In genomic region chr13:94259210-94259609, GRCm38 (mm10) we compare ENCODE assay signal across 29 mouse cellular contexts. TPM values are rescaled to one million over a fixed set of nuclear protein-coding genes. Genes with fewer than 3 reads are reported as not detected.
DNase-seq lines count a peak whose midpoint lies in the region; ATAC-seq and TF ChIP-seq lines count a peak whose summit lies in the region.
"Had no signal": no experiment of that assay in that cellular context is flagged by ENCODE, and none has a peak within 500 bp of the region (broad histone marks: within the 10 kb centered on the region; RNA-seq: fewer than 3 reads in every experiment).

No protein-coding gene starts in this region.

- peak; percentile 35 for DNase-seq in liver
- no peak for DNase-seq in liver, postnatal 0 days
- peak; percentile 67 for DNase-seq in large intestine, adult 2 months (ENCODE audit: low read depth, low spot score)
- no peak for DNase-seq in embryonic facial prominence, embryonic 10.5 days (ENCODE audit: low spot score)
- DNase-seq in right cerebral cortex, postnatal 4 days, result no peak
- DNase-seq in lung, postnatal 14 days, result no peak
- DNase-seq: adrenal gland, adult 2 months; cerebellum, adult 2 months; cerebellum, postnatal 25 days; gastrocnemius, postnatal 25 days; heart, adult 11 months; kidney, adult 18-20 months; lung, postnatal 36 days; right cerebral cortex, adult 18-20 months; thymus, adult 2 months; thymus, postnatal 36 days had no signal

- no peak for ATAC-seq in liver, postnatal 0 days
- peak; percentile 29; the same call in 1 of the 2 replicates for ATAC-seq in liver, embryonic 15.5 days (ENCODE audit: insufficient read depth)
- ATAC-seq: forebrain, embryonic 14.5 days; midbrain, embryonic 16.5 days had no signal

- H3K27ac ChIP-seq in liver, postnatal 0 days (ENCODE audit: low read depth), result no peak overlapping the region
- H3K27ac ChIP-seq in liver, embryonic 15.5 days (replicated peaks), result peak overlapping the region; percentile 1; the same call in 1 of the 2 replicates
- H3K27ac ChIP-seq in embryonic facial prominence, embryonic 10.5 days (replicated peaks), result no peak overlapping the region
- H3K27ac ChIP-seq: embryonic facial prominence, embryonic 12.5 days; heart, embryonic 10.5 days; heart, embryonic 15.5 days; kidney, embryonic 15.5 days; limb, embryonic 10.5 days; limb, embryonic 15.5 days; lung, embryonic 15.5 days; midbrain, embryonic 10.5 days; neural tube, embryonic 12.5 days had no signal

- TF ChIP-seq CTCF in liver, postnatal 0 days (IDR thresholded peaks at IDR 0.05; ENCODE audit: low read depth), result no peak

- no peaks in the 10 kb centered on the region for H3K27me3 ChIP-seq in liver, postnatal 0 days (ENCODE audit: insufficient read depth, low read length)
- no peaks in the 10 kb centered on the region for H3K27me3 ChIP-seq in liver, embryonic 15.5 days
- H3K27me3 ChIP-seq in embryonic facial prominence, embryonic 10.5 days (replicated peaks; ENCODE audit: low read depth, poor library complexity, severe bottlenecking), result no peaks in the 10 kb centered on the region
- H3K27me3 ChIP-seq: embryonic facial prominence, embryonic 12.5 days; heart, embryonic 15.5 days; kidney, embryonic 15.5 days; limb, embryonic 15.5 days; lung, embryonic 15.5 days; neural tube, embryonic 12.5 days had no signal

- 51% methylated on average over 5 of the region's 5 CpGs for WGBS in liver, postnatal 0 days (ENCODE audit: insufficient replicate concordance)
- 27% methylated on average over 5 of the region's 5 CpGs for WGBS in large intestine, adult 2 months
- 17% methylated on average over 5 of the region's 5 CpGs for WGBS in liver, embryonic 15.5 days (ENCODE audit: insufficient replicate concordance)
- 87% methylated on average over 5 of the region's 5 CpGs for WGBS in embryonic facial prominence, embryonic 10.5 days

- peaks cover 33% of the 10 kb centered on the region for H3K4me1 ChIP-seq in liver, postnatal 0 days (ENCODE audit: insufficient read depth)
- peaks cover 58% of the 10 kb centered on the region for H3K4me1 ChIP-seq in liver, embryonic 15.5 days (replicated peaks)
- H3K4me1 ChIP-seq in embryonic facial prominence, embryonic 10.5 days, result peaks cover 15% of the 10 kb centered on the region; the same call in 1 of the 2 replicates
- H3K4me1 ChIP-seq: embryonic facial prominence, embryonic 12.5 days; heart, embryonic 15.5 days; limb, embryonic 15.5 days; midbrain, embryonic 10.5 days; neural tube, embryonic 12.5 days had no signal

- no peak overlapping the region for H3K4me2 ChIP-seq in liver, postnatal 0 days (ENCODE audit: low read depth, low read length)
- H3K4me2 ChIP-seq in liver, embryonic 15.5 days, result peak overlapping the region; percentile 27
- H3K4me2 ChIP-seq: embryonic facial prominence, embryonic 12.5 days; heart, embryonic 15.5 days; kidney, embryonic 15.5 days; limb, embryonic 15.5 days; lung, embryonic 15.5 days; neural tube, embryonic 12.5 days had no signal

- no peak overlapping the region for H3K4me3 ChIP-seq in liver, postnatal 0 days (ENCODE audit: low read depth, low read length)
- no peak overlapping the region for H3K4me3 ChIP-seq in liver, embryonic 15.5 days (replicated peaks)
- H3K4me3 ChIP-seq in embryonic facial prominence, embryonic 10.5 days, result no peak overlapping the region
- H3K4me3 ChIP-seq: embryonic facial prominence, embryonic 12.5 days; heart, embryonic 10.5 days; heart, embryonic 15.5 days; kidney, embryonic 15.5 days; limb, embryonic 10.5 days; limb, embryonic 15.5 days; lung, embryonic 15.5 days; midbrain, embryonic 10.5 days; myocyte; neural tube, embryonic 12.5 days had no signal

- H3K9me3 ChIP-seq in liver, postnatal 0 days (ENCODE audit: low read length), result no peaks in the 10 kb centered on the region
- H3K9me3 ChIP-seq in liver, embryonic 15.5 days (replicated peaks), result no peaks in the 10 kb centered on the region
- H3K9me3 ChIP-seq in embryonic facial prominence, embryonic 10.5 days, result no peaks in the 10 kb centered on the region; the same call in 1 of the 2 replicates
- H3K9me3 ChIP-seq: embryonic facial prominence, embryonic 12.5 days; heart, embryonic 10.5 days; heart, embryonic 15.5 days; kidney, embryonic 15.5 days; limb, embryonic 10.5 days; limb, embryonic 15.5 days; lung, embryonic 15.5 days; midbrain, embryonic 10.5 days; neural tube, embryonic 12.5 days had no signal

- no peaks in the 10 kb centered on the region for H3K36me3 ChIP-seq in liver, postnatal 0 days (replicated peaks; ENCODE audit: insufficient read depth, low read length)
- no peaks in the 10 kb centered on the region for H3K36me3 ChIP-seq in liver, embryonic 15.5 days (replicated peaks)
- no peaks in the 10 kb centered on the region for H3K36me3 ChIP-seq in embryonic facial prominence, embryonic 10.5 days (replicated peaks)
- H3K36me3 ChIP-seq: embryonic facial prominence, embryonic 12.5 days; heart, embryonic 10.5 days; heart, embryonic 15.5 days; kidney, embryonic 15.5 days; limb, embryonic 10.5 days; limb, embryonic 15.5 days; lung, embryonic 15.5 days; midbrain, embryonic 10.5 days; neural tube, embryonic 12.5 days had no signal

- no peak overlapping the region for H3K9ac ChIP-seq in liver, postnatal 0 days (replicated peaks)
- H3K9ac ChIP-seq in liver, embryonic 15.5 days, result no peak overlapping the region
- H3K9ac ChIP-seq: embryonic facial prominence, embryonic 12.5 days; heart, embryonic 15.5 days; kidney, embryonic 15.5 days; limb, embryonic 15.5 days; lung, embryonic 15.5 days; neural tube, embryonic 12.5 days had no signal

- TF ChIP-seq EP300 in liver, postnatal 0 days (IDR thresholded peaks at IDR 0.05; ENCODE audit: low read depth), result no peak

RNA-seq across cellular contexts. Expression of gene Scamp1, which starts 26.4 kb away (rescaled TPM):
- 12.0 and 13.8 TPM in 2 replicates for polyA plus RNA-seq in liver, postnatal 0 days (2015; fragmentation: Nextera tagmentation; extraction: Ambion mirVana)
- polyA plus RNA-seq in large intestine, adult 2 months (2012; rRNA removed), result 15.3 and 18.8 TPM in 2 replicates
- polyA plus RNA-seq in liver, embryonic 15.5 days (2015; fragmentation: Nextera tagmentation; extraction: Ambion mirVana), result 7.3 and 8.6 TPM in 2 replicates
- polyA plus RNA-seq in embryonic facial prominence, embryonic 10.5 days (2016; fragmentation: Nextera tagmentation; extraction: Ambion mirVana), result 24.6 and 27.6 TPM in 2 replicates

Comparison
In these comparisons a context has a peak if more than half of its experiments do, and no peak if none do; other contexts are left out.
1. DNase-seq: peak in liver (single experiment) and large intestine, adult 2 months (single experiment); none in liver, postnatal 0 days (single experiment), embryonic facial prominence, embryonic 10.5 days (single experiment), right cerebral cortex, postnatal 4 days (single experiment) and lung, postnatal 14 days (single experiment).